Mouse (Mus musculus): ENCODE results near the gene Nkd2. TPM values are rescaled to one million over a fixed set of nuclear protein-coding genes. Genes with fewer than 3 reads are reported as not detected.

Gene Nkd2
- polyA plus RNA-seq (2016; fragmentation: Nextera tagmentation; extraction: Ambion mirVana): 4.9 and 5.5 TPM in 2 replicates

- Histone ChIP-seq H3K27me3 (replicated peaks) (peaks cover 49% of the 10 kb centered on the region), H3K27ac (ENCODE audit: poor library complexity, severe bottlenecking) (no peak within 1 kb of the TSS), H3K9me3 (replicated peaks) (no peaks in the 10 kb centered on the region), H3K4me3 (peak within 1 kb of the TSS; percentile 61), H3K4me1 (replicated peaks) (peaks cover 7% of the 10 kb centered on the region; the same call in 1 of the 2 replicates), H3K9ac (peak within 1 kb of the TSS; percentile 70), H3K4me2 (peak within 1 kb of the TSS; percentile 87), H3K36me3 (no peaks in the 10 kb centered on the region)
- peak; percentile 64 for ATAC-seq (ENCODE audit: insufficient number of reproducible peaks, low FRiP score)
- WGBS: 1% methylated on average over 37 of the region's 38 CpGs
Observed at GRCm38 (mm10) chr13:73847465-73847836, at the start of gene Nkd2. TSS of gene Nkd2 (minus strand) at chr13:73847631.

DNA sequence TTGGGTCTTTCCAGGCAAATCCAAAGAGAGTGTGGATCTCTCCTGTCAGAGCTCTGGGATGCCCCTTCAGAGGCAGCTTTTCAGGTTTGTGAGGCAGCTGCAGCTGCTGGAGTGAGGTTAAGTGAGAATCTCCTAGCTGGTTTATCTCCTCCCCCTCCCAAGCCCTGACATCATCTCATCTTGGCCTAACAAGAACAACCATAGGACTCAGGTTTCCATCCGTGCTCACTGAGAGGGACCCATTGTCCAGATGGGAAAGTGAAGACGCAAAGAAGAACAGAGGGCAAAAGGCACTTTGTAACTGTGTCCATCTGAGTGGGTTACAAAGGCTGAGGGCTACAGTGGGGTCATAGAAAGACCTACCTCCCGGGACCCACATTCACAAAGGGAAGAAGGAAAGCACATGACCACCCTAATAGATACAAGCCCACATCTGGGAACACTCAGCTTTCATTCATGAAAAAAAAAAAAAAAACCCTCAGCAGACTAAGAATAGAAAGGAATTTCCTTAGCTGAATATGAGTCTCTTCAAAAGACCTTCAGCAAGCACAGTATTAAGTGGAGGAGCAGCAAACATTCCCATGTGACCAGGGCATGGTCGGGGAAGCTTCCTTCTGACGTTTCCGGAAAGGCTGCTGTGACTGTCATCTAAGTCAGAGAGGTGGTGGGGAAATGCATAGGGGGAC lies 45.2 kb upstream of the Nkd2 start:
- Histone ChIP-seq H3K27ac (ENCODE audit: poor library complexity, severe bottlenecking) (no peak overlapping the region), H3K4me3 (no peak overlapping the region), H3K27me3 (replicated peaks) (no peaks in the 10 kb centered on the region), H3K4me1 (replicated peaks) (peaks cover 17% of the 10 kb centered on the region), H3K36me3 (no peaks in the 10 kb centered on the region), H3K9ac (no peak overlapping the region), H3K4me2 (no peak overlapping the region), H3K9me3 (replicated peaks) (no peaks in the 10 kb centered on the region)
- WGBS: 31% methylated on average over 6 of the region's 6 CpGs
- peak; percentile 71 for ATAC-seq (ENCODE audit: insufficient number of reproducible peaks, low FRiP score)

DNA sequence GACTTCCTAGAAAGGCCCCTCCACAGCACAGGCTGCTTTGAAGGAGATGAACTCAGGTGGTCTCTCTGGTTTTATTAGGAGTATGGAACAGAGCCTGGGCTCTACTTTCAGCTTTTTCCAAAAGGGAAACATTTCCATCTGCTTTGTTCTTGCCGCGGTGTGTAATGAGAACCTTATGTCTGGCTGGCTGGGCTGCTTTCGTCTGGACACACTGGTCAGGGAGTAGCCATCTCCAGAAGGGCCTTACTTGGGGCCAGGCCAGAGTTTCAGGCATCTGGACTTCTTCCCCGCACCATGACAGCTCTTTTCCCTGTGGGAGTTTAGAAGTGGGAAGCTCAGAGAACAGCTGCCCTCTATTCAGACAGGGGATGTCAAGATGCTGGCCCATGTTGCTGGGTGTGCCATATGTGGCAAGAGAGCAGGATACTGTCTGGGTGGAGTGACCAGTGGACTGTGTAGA lies 40.0 kb upstream of the Nkd2 start:
- ATAC-seq (ENCODE audit: insufficient number of reproducible peaks, low FRiP score): peak; percentile 56
- 51% methylated on average over 4 of the region's 4 CpGs for WGBS

GRCm38 (mm10) chr13:73886601-73887000 lies 39.2 kb upstream of the Nkd2 start:
- H3K27me3 ChIP-seq (replicated peaks): no peaks in the 10 kb centered on the region
- no peak for ATAC-seq (ENCODE audit: insufficient number of reproducible peaks, low FRiP score)
- no peaks in the 10 kb centered on the region for H3K36me3 ChIP-seq
- no peak overlapping the region for H3K4me3 ChIP-seq
- WGBS: 77% methylated on average over 5 of the region's 5 CpGs
- H3K27ac ChIP-seq (ENCODE audit: poor library complexity, severe bottlenecking): no peak overlapping the region
- H3K9ac ChIP-seq: no peak overlapping the region
- no peaks in the 10 kb centered on the region for H3K9me3 ChIP-seq (replicated peaks)
- H3K4me1 ChIP-seq (replicated peaks): peaks cover 21% of the 10 kb centered on the region
- no peak overlapping the region for H3K4me2 ChIP-seq

More for the DNA sequence above, 40.0 kb upstream of the Nkd2 start:
- H3K36me3 ChIP-seq: no peaks in the 10 kb centered on the region
- H3K27me3 ChIP-seq (replicated peaks): no peaks in the 10 kb centered on the region
- H3K4me2 ChIP-seq: no peak overlapping the region
- no peak overlapping the region for H3K9ac ChIP-seq
- peaks cover 26% of the 10 kb centered on the region for H3K4me1 ChIP-seq (replicated peaks)
- H3K27ac ChIP-seq (ENCODE audit: poor library complexity, severe bottlenecking): no peak overlapping the region
- H3K9me3 ChIP-seq (replicated peaks): no peaks in the 10 kb centered on the region
- H3K4me3 ChIP-seq: no peak overlapping the region

DNA sequence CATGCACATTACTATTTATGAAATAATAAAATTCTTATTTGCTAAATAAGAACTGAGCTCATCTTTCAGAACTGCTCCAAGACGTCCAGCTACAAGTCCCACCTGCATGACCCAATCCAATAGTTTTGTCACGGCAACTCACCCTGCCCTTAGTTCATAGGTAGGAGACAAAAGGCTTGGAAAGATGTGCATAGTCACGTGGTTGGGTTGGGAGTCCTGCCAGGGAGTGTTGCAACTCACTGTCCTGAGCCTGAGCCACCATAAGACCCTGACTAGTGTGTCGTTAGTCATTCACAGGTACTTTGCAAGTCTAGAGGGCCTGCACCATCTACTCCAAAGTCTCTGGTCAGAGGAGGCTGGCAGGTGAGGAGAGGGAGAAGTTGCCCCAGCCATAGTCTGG lies 38.6 kb upstream of the Nkd2 start:
- no peaks in the 10 kb centered on the region for H3K9me3 ChIP-seq (replicated peaks)
- no peak overlapping the region for H3K4me2 ChIP-seq
- ATAC-seq (ENCODE audit: insufficient number of reproducible peaks, low FRiP score): no peak
- no peak overlapping the region for H3K27ac ChIP-seq (ENCODE audit: poor library complexity, severe bottlenecking)
- 72% methylated on average over 4 of the region's 4 CpGs for WGBS
- no peaks in the 10 kb centered on the region for H3K27me3 ChIP-seq (replicated peaks)
- no peaks in the 10 kb centered on the region for H3K36me3 ChIP-seq
- no peak overlapping the region for H3K4me3 ChIP-seq
- peaks cover 21% of the 10 kb centered on the region for H3K4me1 ChIP-seq (replicated peaks)
- no peak overlapping the region for H3K9ac ChIP-seq

DNA sequence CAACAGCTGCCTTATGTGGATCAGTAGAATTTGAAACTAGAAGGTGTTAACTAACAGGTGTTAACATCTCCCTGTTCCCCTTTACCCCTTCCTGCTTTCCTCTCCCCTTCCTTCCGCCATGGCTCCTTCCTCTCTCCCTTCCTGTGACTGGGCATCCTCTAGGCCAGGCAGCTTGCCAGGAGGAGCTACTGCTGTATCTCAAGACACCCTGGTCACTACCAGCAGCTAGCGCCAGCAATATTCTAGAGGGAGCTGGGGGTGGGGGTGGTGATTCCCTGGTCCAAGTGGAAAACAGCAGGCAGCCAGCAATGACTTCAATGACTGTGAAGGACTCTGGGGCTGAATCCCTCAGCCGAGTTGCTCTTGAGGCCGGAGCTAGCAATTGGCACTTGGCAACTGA lies 38.2 kb upstream of the Nkd2 start:
- WGBS: 55% methylated on average over 4 of the region's 4 CpGs
- Histone ChIP-seq H3K4me1 (replicated peaks) (peaks cover 21% of the 10 kb centered on the region), H3K36me3 (no peaks in the 10 kb centered on the region), H3K4me2 (no peak overlapping the region), H3K9ac (no peak overlapping the region), H3K9me3 (replicated peaks) (no peaks in the 10 kb centered on the region), H3K27ac (ENCODE audit: poor library complexity, severe bottlenecking) (no peak overlapping the region), H3K4me3 (no peak overlapping the region), H3K27me3 (replicated peaks) (no peaks in the 10 kb centered on the region)
- 0 out of 2 replicates have a peak, but pooled peaks have one; percentile 19 for ATAC-seq (ENCODE audit: insufficient number of reproducible peaks, low FRiP score)

DNA sequence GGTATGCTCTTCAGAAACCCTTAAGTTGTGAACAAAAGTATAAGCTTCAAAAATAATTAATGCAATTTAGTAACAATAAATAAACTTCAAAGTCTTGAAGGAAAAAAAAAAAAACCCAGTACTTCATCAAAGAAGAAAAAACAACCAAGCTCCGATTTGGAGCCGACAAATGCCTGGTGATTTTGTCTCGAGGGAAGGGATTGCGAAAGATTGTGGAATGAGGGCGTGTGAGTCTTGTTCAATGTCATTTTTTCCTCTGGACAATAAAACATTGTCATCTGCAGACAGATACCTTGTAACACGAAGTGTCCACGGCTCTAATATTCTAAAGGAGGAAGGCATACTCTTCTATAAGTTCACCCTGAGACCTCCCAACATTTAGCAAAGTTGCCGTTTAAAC lies 33.9 kb upstream of the Nkd2 start:
- no peak for ATAC-seq (ENCODE audit: insufficient number of reproducible peaks, low FRiP score)
- peaks cover 8% of the 10 kb centered on the region for H3K4me1 ChIP-seq (replicated peaks)
- H3K27ac ChIP-seq (ENCODE audit: poor library complexity, severe bottlenecking): no peak overlapping the region
- no peak overlapping the region for H3K4me2 ChIP-seq
- no peak overlapping the region for H3K4me3 ChIP-seq
- peaks cover 6% of the 10 kb centered on the region; the same call in 1 of the 2 replicates for H3K9me3 ChIP-seq (replicated peaks)
- H3K27me3 ChIP-seq (replicated peaks): no peaks in the 10 kb centered on the region
- no peaks in the 10 kb centered on the region for H3K36me3 ChIP-seq
- H3K9ac ChIP-seq: no peak overlapping the region
- 75% methylated on average over 8 of the region's 8 CpGs for WGBS

- Histone ChIP-seq H3K4me1 (replicated peaks) (no peaks in the 10 kb centered on the region), H3K9ac (no peak overlapping the region), H3K36me3 (no peaks in the 10 kb centered on the region), H3K9me3 (replicated peaks) (peaks cover 6% of the 10 kb centered on the region; the same call in 1 of the 2 replicates), H3K27me3 (replicated peaks) (no peaks in the 10 kb centered on the region), H3K27ac (ENCODE audit: poor library complexity, severe bottlenecking) (no peak overlapping the region), H3K4me3 (no peak overlapping the region), H3K4me2 (no peak overlapping the region)
- ATAC-seq (ENCODE audit: insufficient number of reproducible peaks, low FRiP score): no peak
- WGBS: 76% methylated on average over 5 of the region's 5 CpGs
Observed at GRCm38 (mm10) chr13:73879824-73880223, 32.4 kb upstream of the Nkd2 start.

DNA sequence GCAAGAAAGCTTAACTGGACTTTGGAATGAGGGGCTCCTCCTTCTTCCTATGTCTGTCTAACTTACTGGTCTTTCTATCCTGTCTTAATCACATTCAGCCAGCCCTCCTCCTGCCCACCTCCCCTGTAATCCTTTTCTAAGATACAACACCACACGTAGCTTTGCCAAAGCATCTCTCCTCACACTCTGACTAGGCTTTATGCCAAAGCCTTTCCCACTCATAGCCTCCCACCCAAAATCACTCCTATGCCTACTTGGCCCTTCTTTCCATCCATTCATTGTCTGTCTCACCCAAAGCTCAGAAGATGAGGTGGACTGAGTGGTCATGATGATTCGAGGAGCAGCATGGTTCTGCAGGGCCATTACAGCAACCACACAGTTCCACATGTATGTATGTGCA lies 24.7 kb upstream of the Nkd2 start:
- Histone ChIP-seq H3K9me3 (replicated peaks) (no peaks in the 10 kb centered on the region), H3K4me1 (replicated peaks) (no peaks in the 10 kb centered on the region), H3K4me3 (no peak overlapping the region), H3K36me3 (no peaks in the 10 kb centered on the region), H3K27me3 (replicated peaks) (no peaks in the 10 kb centered on the region), H3K4me2 (no peak overlapping the region), H3K27ac (ENCODE audit: poor library complexity, severe bottlenecking) (no peak overlapping the region), H3K9ac (no peak overlapping the region)
- WGBS: 55% methylated on average over 2 of the region's 2 CpGs
- ATAC-seq (ENCODE audit: insufficient number of reproducible peaks, low FRiP score): no peak

- peak; percentile 52 for ATAC-seq (ENCODE audit: insufficient number of reproducible peaks, low FRiP score)
- Histone ChIP-seq H3K27me3 (replicated peaks) (peaks cover 49% of the 10 kb centered on the region), H3K9ac (peak overlapping the region; percentile 70), H3K9me3 (replicated peaks) (no peaks in the 10 kb centered on the region), H3K27ac (ENCODE audit: poor library complexity, severe bottlenecking) (no peak overlapping the region), H3K36me3 (no peaks in the 10 kb centered on the region), H3K4me2 (peak overlapping the region; percentile 87), H3K4me1 (replicated peaks) (peaks cover 13% of the 10 kb centered on the region; the same call in 1 of the 2 replicates), H3K4me3 (peak overlapping the region; percentile 61)
- WGBS: 1% methylated on average over 64 of the region's 65 CpGs
Observed at GRCm38 (mm10) chr13:73846589-73847464, 604 bp downstream of the Nkd2 start.

DNA sequence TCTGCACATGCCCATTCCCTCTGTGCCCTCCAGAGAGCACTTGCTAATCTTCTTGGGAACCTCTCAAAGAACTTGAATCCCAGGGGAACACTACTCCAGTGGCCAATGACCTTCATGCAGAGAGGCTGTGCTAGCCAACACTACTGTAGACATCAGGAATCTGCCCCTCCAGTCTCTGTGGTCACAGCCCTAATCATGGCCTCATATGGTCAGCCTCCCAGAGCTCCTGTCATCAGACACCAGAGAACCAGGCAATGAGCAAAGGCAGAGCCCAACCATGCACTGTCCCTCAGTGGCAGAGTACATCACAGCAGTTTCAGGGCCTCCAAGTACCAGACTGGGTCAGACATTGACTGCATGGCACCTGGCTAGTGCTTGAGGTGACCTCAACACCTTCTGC lies 4.7 kb downstream of the Nkd2 start:
- ATAC-seq (ENCODE audit: insufficient number of reproducible peaks, low FRiP score): peak; percentile 54
- Histone ChIP-seq H3K27ac (ENCODE audit: poor library complexity, severe bottlenecking) (peak overlapping the region; percentile 46), H3K4me1 (replicated peaks) (peaks cover 13% of the 10 kb centered on the region)

More for the DNA sequence above, 4.7 kb downstream of the Nkd2 start:
- H3K4me3 ChIP-seq: no peak overlapping the region
- no peak overlapping the region for H3K4me2 ChIP-seq
- no peaks in the 10 kb centered on the region for H3K36me3 ChIP-seq
- no peaks in the 10 kb centered on the region for H3K9me3 ChIP-seq (replicated peaks)
- no peak overlapping the region for H3K9ac ChIP-seq
- H3K27me3 ChIP-seq (replicated peaks): peaks cover 29% of the 10 kb centered on the region

Data from heart, embryonic 12.5 days (tissue).